Mouse (Mus musculus) lung, embryonic 15.5 days (tissue): Measurements from ENCODE around the gene Met. TPM values are rescaled to one million over a fixed set of nuclear protein-coding genes. Genes with fewer than 3 reads are reported as not detected.

Experiments used
- polyA plus RNA-seq: library from polyadenylated mRNA; unstranded; fragments of >200 nt; fragmentation: Nextera tagmentation; extraction: Ambion mirVana; gene quantifications from 2 replicates; pipeline ENCODE4 v1.2.1, GENCODE M21; 2015

Gene Met
- polyA plus RNA-seq, 1 experiment from 2014 or later, result 8.7 TPM

Other genes starting within 250 kb of the Met start
- gene Cav2, start 182.6 kb upstream of the Met start, polyA plus RNA-seq, result 88.0 and 91.2 TPM in 2 replicates
- 453 and 528 TPM in 2 replicates for gene Cav1, start 157.5 kb upstream of the Met start, polyA plus RNA-seq
- 230 and 238 TPM in 2 replicates for gene Capza2, start 172.4 kb downstream of the Met start, polyA plus RNA-seq
- 44.0 and 45.6 TPM in 2 replicates for gene St7, start 229.1 kb downstream of the Met start, polyA plus RNA-seq